Mouse (Mus musculus) thymus, postnatal 36 days (tissue): ENCODE results near the gene Sardh.

Experiments
- DNase-seq, 2 experiments: peaks; one replicate each; pipeline ENCODE4 v3.0.0; 2022; ENCODE audit warnings: mixed read lengths in 2 of 2

Sardh gene

GRCm38 (mm10) chr2:27164796-27165590 lies 83.1 kb downstream of the Sardh start, which contains the start of gene Dbh:
Dbh (plus strand) TSS chr2:27165233.
- no peak for DNase-seq

GRCm38 (mm10) chr2:27163851-27164250 lies 84.3 kb downstream of the Sardh start:
- no peak for DNase-seq

GRCm38 (mm10) chr2:27162656-27163055 lies 85.5 kb downstream of the Sardh start:
- DNase-seq = no peak

DNA sequence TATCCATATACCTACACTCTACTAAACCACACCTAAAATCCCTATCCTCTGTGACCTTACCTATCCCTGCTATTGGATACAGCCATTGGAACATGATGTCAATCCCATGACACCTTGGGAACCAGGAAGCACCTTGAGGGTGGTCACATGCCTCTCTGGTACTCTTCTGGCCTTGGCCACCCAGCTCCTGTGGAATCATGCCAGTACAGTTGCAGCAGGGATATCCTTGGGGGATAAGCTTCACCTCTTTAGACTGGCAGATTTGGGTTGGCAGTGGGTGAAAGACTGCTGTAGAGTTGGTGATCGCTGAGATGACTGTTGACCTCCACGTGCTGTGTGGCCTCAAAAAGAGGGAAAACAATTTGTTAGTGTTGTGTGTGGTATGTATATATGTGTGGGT lies 86.6 kb downstream of the Sardh start:
- no peak for DNase-seq

GRCm38 (mm10) chr2:27156596-27156995 lies 91.5 kb downstream of the Sardh start:
- no peak for DNase-seq

DNA sequence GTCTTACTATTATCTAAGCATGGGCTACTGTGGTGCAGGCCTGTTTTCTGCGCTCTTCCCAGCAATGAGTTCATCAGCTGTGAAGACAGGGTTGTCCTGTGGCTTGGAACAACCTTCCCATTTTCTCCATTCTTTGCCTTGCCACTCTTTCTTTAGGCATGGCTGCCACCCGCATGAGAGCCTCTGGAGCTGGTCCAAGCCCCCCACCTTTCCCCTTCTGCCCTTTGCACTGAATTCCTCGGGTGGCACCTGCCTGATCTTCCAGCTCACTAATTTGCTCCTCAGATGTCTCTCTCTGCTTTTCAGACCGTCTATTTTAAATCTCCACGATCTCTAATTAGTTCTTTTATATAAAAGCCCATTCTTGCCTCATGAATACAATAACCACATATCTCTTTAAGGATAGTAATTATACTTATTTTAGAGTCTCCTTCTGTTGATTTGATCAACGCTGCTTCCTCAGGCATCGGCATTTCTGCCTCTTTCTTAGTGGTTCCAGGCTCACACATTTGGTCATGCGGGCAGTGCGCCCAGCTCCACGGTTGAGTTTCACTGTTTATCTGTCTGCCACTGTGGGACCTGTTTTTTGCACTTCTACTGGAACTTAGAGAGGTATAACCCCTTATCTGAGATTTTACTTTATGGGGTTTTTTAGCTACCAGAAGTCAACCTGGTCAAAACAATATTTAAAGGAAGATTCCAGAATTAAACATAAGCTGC lies 93.5 kb downstream of the Sardh start:
- no peak for DNase-seq

DNA sequence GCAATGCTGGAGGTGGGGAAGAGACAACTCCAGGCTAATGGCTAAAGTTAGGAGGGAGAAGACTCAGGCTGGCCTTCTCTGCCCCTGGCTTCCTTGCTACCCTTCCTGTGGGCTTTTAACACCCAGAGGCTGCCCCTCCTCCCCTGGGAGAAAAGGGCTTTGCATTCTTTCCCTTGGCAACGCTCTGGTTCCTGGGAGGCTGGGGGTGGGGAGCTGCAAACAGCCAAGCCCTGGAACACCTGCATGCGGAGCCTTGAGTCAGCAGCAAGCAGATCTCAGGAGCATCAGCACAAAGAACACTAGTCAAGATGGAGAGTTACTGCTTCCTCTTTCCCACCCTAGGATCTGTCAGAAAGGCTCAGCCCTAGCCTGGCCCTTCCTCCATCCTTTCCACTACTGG lies 98.7 kb downstream of the Sardh start:
- DNase-seq = no peak

DNA sequence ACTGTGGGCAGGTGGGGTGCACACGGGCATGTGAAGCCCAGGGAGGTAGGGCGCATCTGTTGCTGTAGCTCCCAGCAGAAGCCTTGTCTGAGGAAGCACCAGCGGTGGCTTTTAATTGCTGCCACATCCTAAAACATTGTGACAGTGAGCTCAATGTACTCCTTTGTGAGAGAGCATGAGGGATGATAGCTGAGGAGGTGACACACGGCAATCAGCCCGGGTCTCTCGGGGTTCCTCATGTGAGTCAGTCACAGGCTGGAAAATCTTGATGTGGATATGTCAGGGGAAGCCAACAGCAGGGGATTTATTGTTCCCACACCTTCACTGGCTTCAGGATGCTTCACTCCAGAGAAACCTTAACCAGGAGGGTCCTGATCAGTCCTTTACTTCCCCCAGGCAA lies 101.3 kb downstream of the Sardh start:
- no peak for DNase-seq

DNA sequence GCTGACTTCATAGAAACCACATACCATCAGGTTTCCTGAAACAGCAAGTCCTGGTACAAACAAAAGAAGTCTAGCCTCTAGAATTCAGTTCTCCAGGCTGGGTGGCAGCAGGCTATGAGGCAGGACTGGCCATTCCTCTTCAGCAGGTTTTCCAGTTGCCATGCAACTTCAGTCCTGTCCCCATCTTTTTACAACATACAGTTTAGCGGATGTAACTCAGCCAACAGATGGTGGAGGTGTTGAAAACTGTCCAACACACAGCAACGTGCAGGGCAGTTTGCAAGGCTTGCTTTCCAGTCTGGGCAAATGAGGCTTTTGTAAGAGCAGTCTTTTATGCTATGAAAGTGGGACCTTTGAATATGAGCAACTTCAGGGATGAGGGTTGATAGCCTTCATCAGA lies 103.2 kb downstream of the Sardh start:
- DNase-seq = no peak

DNA sequence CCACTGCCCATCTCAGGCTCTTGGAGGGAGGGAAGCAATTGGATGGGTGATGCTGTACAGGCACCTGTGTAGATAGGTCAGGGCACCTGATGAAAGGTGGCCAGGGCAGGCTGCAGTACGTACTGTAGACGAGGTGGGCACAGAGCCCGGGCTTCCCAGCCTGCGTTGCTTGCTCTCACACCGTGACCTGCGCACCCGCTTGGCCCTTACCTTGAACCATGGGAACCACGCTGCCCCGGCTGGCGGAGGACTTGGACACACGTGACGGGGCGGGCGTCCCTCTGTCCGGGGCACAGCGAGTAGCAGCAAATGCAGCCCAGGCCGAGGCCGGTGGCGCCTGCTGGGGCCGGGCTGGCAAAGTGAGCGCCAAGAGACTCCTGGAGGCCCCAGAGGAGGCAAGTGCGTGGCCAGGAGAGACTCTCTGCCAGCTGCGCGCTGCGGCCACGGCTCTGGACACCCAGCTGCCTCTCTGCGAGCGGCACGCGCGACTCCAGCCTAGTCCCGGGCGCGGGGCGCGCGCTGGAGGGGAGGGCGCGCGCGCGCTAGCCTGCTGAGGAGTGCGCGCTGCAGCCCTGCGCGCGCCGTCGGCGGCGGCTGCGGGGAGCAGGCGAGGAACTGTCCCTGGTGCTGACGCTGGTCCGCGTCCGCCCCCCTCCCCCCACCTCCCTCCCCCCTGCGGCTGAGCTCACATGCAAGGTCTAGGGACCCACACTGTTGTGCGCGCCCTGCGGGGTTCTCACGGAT lies 106.0 kb downstream of the Sardh start, which contains the start of gene Fam163b:
Gene Fam163b (minus strand): TSS at position 542 of the 744 bp plus-strand sequence.
- peak; percentile 61 to 73 for DNase-seq
